Mouse (Mus musculus) megakaryocyte, adult 5-6 weeks (primary cell): ENCODE results near the gene Alkbh6. TPM values are rescaled to one million over a fixed set of nuclear protein-coding genes. Genes with fewer than 3 reads are reported as not detected.

Source experiments
- total RNA-seq, 2 experiments: library from RNA; stranded (forward) in 1 of 2; stranded (reverse) in 1 of 2; fragments of 153-499, 151-499 nt in 1 of 2; fragments of 221-1000, 200-1000 nt in 1 of 2; gene quantifications; 2 replicates each; pipeline versions ENCODE4 v1.2.3 to v1.2.4; 2015 to 2017

Gene Alkbh6
- total RNA-seq, 2 experiments from 2014 or later: 18.2 to 22.3 TPM

Other genes starting within 250 kb of the Alkbh6 start
- gene Zfp82, start 235.8 kb upstream of the Alkbh6 start, total RNA-seq (2015): 0.83 and 0.91 TPM in 2 replicates
- gene Zfp82, start 235.8 kb upstream of the Alkbh6 start, total RNA-seq (2017): 3.0 and 3.2 TPM in 2 replicates
- 1.4 TPM in 1 of 2 replicates, not detected in the other for gene Gm26920, start 218.3 kb upstream of the Alkbh6 start, total RNA-seq (2015)
- not detected in 2 replicates for gene Gm26920, start 218.3 kb upstream of the Alkbh6 start, total RNA-seq (2017)
- gene Zfp566, start 218.2 kb upstream of the Alkbh6 start, total RNA-seq (2015): 2.7 and 3.5 TPM in 2 replicates
- 0.85 and 1.9 TPM in 2 replicates for gene Zfp566, start 218.2 kb upstream of the Alkbh6 start, total RNA-seq (2017)
- gene Zfp260, start 213.9 kb upstream of the Alkbh6 start, total RNA-seq (2015): 26.0 and 29.6 TPM in 2 replicates
- 22.8 and 26.4 TPM in 2 replicates for gene Zfp260, start 213.9 kb upstream of the Alkbh6 start, total RNA-seq (2017)
- 6.7 and 7.8 TPM in 2 replicates for gene Zfp382, start 186.8 kb upstream of the Alkbh6 start, total RNA-seq (2015)
- gene Zfp382, start 186.8 kb upstream of the Alkbh6 start, total RNA-seq (2017): 14.9 and 15.2 TPM in 2 replicates
- 16.6 and 25.2 TPM in 2 replicates for gene Zfp146, start 139.0 kb upstream of the Alkbh6 start, total RNA-seq (2015)
- gene Zfp146, start 139.0 kb upstream of the Alkbh6 start, total RNA-seq (2017): 32.8 and 35.2 TPM in 2 replicates
- 0.91 and 1.6 TPM in 2 replicates for gene Cox7a1, start 124.6 kb upstream of the Alkbh6 start, total RNA-seq (2015)
- gene Cox7a1, start 124.6 kb upstream of the Alkbh6 start, total RNA-seq (2017): 0.94 and 2.4 TPM in 2 replicates
- 485 and 524 TPM in 2 replicates for gene Capns1, start 109.9 kb upstream of the Alkbh6 start, total RNA-seq (2015)
- 307 and 314 TPM in 2 replicates for gene Capns1, start 109.9 kb upstream of the Alkbh6 start, total RNA-seq (2017)
- gene Polr2i, start 76.8 kb upstream of the Alkbh6 start, total RNA-seq (2015): 46.4 and 51.0 TPM in 2 replicates
- gene Polr2i, start 76.8 kb upstream of the Alkbh6 start, total RNA-seq (2017): 31.5 and 39.1 TPM in 2 replicates
- 84.2 and 92.7 TPM in 2 replicates for gene Tbcb, start 76.4 kb upstream of the Alkbh6 start, total RNA-seq (2015)
- 30.2 and 48.2 TPM in 2 replicates for gene Tbcb, start 76.4 kb upstream of the Alkbh6 start, total RNA-seq (2017)
- 0.55 TPM in 1 of 2 replicates, not detected in the other for gene Ovol3, start 73.0 kb upstream of the Alkbh6 start, total RNA-seq (2015)
- gene Ovol3, start 73.0 kb upstream of the Alkbh6 start, total RNA-seq (2017): not detected in 2 replicates
- gene Thap8, start 28.6 kb upstream of the Alkbh6 start, total RNA-seq (2015): 0.36 and 0.51 TPM in 2 replicates
- 0.84 and 1.1 TPM in 2 replicates for gene Thap8, start 28.6 kb upstream of the Alkbh6 start, total RNA-seq (2017)
- 13.3 and 19.5 TPM in 2 replicates for gene Wdr62, start 28.3 kb upstream of the Alkbh6 start, total RNA-seq (2015)
- 6.8 and 10.5 TPM in 2 replicates for gene Wdr62, start 28.3 kb upstream of the Alkbh6 start, total RNA-seq (2017)
- gene Clip3, start 17.0 kb upstream of the Alkbh6 start, total RNA-seq (2015): 0.04 TPM in 1 of 2 replicates, not detected in the other
- not detected in 2 replicates for gene Clip3, start 17.0 kb upstream of the Alkbh6 start, total RNA-seq (2017)
- 0.58 and 1.9 TPM in 2 replicates for gene Syne4, start 6.1 kb downstream of the Alkbh6 start, total RNA-seq (2015)
- 0.49 and 1.1 TPM in 2 replicates for gene Syne4, start 6.1 kb downstream of the Alkbh6 start, total RNA-seq (2017)
- gene E130208F15Rik, start 13.0 kb downstream of the Alkbh6 start, total RNA-seq (2015): 0.11 TPM in 1 of 2 replicates, not detected in the other
- gene E130208F15Rik, start 13.0 kb downstream of the Alkbh6 start, total RNA-seq (2017): 0.57 and 0.88 TPM in 2 replicates
- gene Sdhaf1, start 15.2 kb downstream of the Alkbh6 start, total RNA-seq (2015): 3.7 and 5.1 TPM in 2 replicates
- 5.8 and 5.9 TPM in 2 replicates for gene Sdhaf1, start 15.2 kb downstream of the Alkbh6 start, total RNA-seq (2017)
- 0.11 TPM in 1 of 2 replicates, not detected in the other for gene Lrfn3, start 54.1 kb downstream of the Alkbh6 start, total RNA-seq (2015)
- gene Lrfn3, start 54.1 kb downstream of the Alkbh6 start, total RNA-seq (2017): not detected in 2 replicates
- 2,723 and 2,838 TPM in 2 replicates for gene Tyrobp, start 105.0 kb downstream of the Alkbh6 start, total RNA-seq (2015)
- 1,463 and 1,715 TPM in 2 replicates for gene Tyrobp, start 105.0 kb downstream of the Alkbh6 start, total RNA-seq (2017)
- gene Hcst, start 111.1 kb downstream of the Alkbh6 start, total RNA-seq (2015): 45.8 and 47.6 TPM in 2 replicates
- 13.3 and 18.5 TPM in 2 replicates for gene Hcst, start 111.1 kb downstream of the Alkbh6 start, total RNA-seq (2017)
- 23.0 and 28.6 TPM in 2 replicates for gene Nfkbid, start 113.0 kb downstream of the Alkbh6 start, total RNA-seq (2015)
- gene Nfkbid, start 113.0 kb downstream of the Alkbh6 start, total RNA-seq (2017): 13.3 and 17.2 TPM in 2 replicates
- gene Aplp1, start 136.8 kb downstream of the Alkbh6 start, total RNA-seq (2015): 0.07 and 0.25 TPM in 2 replicates
- 0.08 TPM in 1 of 2 replicates, not detected in the other for gene Aplp1, start 136.8 kb downstream of the Alkbh6 start, total RNA-seq (2017)
- not detected in 2 replicates for gene Kirrel2, start 149.0 kb downstream of the Alkbh6 start, total RNA-seq (2015)
- gene Kirrel2, start 149.0 kb downstream of the Alkbh6 start, total RNA-seq (2017): 0.07 TPM in 1 of 2 replicates, not detected in the other
- not detected in 2 replicates for gene Nphs1, start 149.6 kb downstream of the Alkbh6 start, total RNA-seq (2015)
- 0.29 TPM in 1 of 2 replicates, not detected in the other for gene Nphs1, start 149.6 kb downstream of the Alkbh6 start, total RNA-seq (2017)
- gene Prodh2, start 184.9 kb downstream of the Alkbh6 start, total RNA-seq (2015): not detected in 2 replicates
- not detected in 2 replicates for gene Prodh2, start 184.9 kb downstream of the Alkbh6 start, total RNA-seq (2017)
- gene Arhgap33, start 226.3 kb downstream of the Alkbh6 start, total RNA-seq (2015): 7.0 and 10.6 TPM in 2 replicates
- gene Arhgap33, start 226.3 kb downstream of the Alkbh6 start, total RNA-seq (2017): 3.1 and 4.9 TPM in 2 replicates
- 10.7 and 11.0 TPM in 2 replicates for gene Hspb6, start 243.5 kb downstream of the Alkbh6 start, total RNA-seq (2015)
- 3.8 and 5.2 TPM in 2 replicates for gene Hspb6, start 243.5 kb downstream of the Alkbh6 start, total RNA-seq (2017)
- 3.6 and 6.6 TPM in 2 replicates for gene Proser3, start 243.6 kb downstream of the Alkbh6 start, total RNA-seq (2015)
- gene Proser3, start 243.6 kb downstream of the Alkbh6 start, total RNA-seq (2017): 2.4 and 2.6 TPM in 2 replicates